Mouse (Mus musculus): ENCODE measurements at regions not wholly inside any gene's neighbourhood (a gene's known extent, or its start where the extent isn't known, plus 50 kb on each side); places are given as distances from the start of the nearest gene placed in this dataset.

- Histone ChIP-seq H3K4me3 (ENCODE audit: insufficient read depth, low read depth, low read length) (no peak overlapping the region), H3K4me1 (ENCODE audit: control insufficient read depth, insufficient read depth, insufficient read length, low read length) (no peaks in the 10 kb centered on the region), H3K27ac (replicated peaks; ENCODE audit: low read depth, low read length) (no peak overlapping the region)
Observed at GRCm38 (mm10) chr12:58440666-58441065, 171.6 kb upstream of the Clec14a start.

GRCm38 (mm10) chr12:58437031-58437430, 167.9 kb upstream of the Clec14a start:
- Histone ChIP-seq H3K4me3 (ENCODE audit: insufficient read depth, low read depth, low read length) (no peak overlapping the region), H3K27ac (replicated peaks; ENCODE audit: low read depth, low read length) (no peak overlapping the region), H3K4me1 (ENCODE audit: control insufficient read depth, insufficient read depth, insufficient read length, low read length) (no peaks in the 10 kb centered on the region)

GRCm38 (mm10) chr12:58434504-58434903, 165.4 kb upstream of the Clec14a start:
- Histone ChIP-seq H3K27ac (replicated peaks; ENCODE audit: low read depth, low read length) (no peak overlapping the region), H3K4me3 (ENCODE audit: insufficient read depth, low read depth, low read length) (no peak overlapping the region), H3K4me1 (ENCODE audit: control insufficient read depth, insufficient read depth, insufficient read length, low read length) (no peaks in the 10 kb centered on the region)

- Histone ChIP-seq H3K4me3 (ENCODE audit: insufficient read depth, low read depth, low read length) (no peak overlapping the region), H3K27ac (replicated peaks; ENCODE audit: low read depth, low read length) (no peak overlapping the region), H3K4me1 (ENCODE audit: control insufficient read depth, insufficient read depth, insufficient read length, low read length) (no peaks in the 10 kb centered on the region)
Observed at GRCm38 (mm10) chr12:58429929-58430328, 160.8 kb upstream of the Clec14a start.

GRCm38 (mm10) chr12:58426758-58427157, 157.7 kb upstream of the Clec14a start:
- Histone ChIP-seq H3K4me1 (ENCODE audit: control insufficient read depth, insufficient read depth, insufficient read length, low read length) (no peaks in the 10 kb centered on the region), H3K4me3 (ENCODE audit: insufficient read depth, low read depth, low read length) (no peak overlapping the region), H3K27ac (replicated peaks; ENCODE audit: low read depth, low read length) (no peak overlapping the region)

- Histone ChIP-seq H3K4me1 (ENCODE audit: control insufficient read depth, insufficient read depth, insufficient read length, low read length) (no peaks in the 10 kb centered on the region), H3K4me3 (ENCODE audit: insufficient read depth, low read depth, low read length) (no peak overlapping the region), H3K27ac (replicated peaks; ENCODE audit: low read depth, low read length) (no peak overlapping the region)
Observed at GRCm38 (mm10) chr12:58425961-58426360, 156.9 kb upstream of the Clec14a start.

GRCm38 (mm10) chr12:58423581-58423980, 154.5 kb upstream of the Clec14a start:
- H3K27ac ChIP-seq (replicated peaks; ENCODE audit: low read depth, low read length): no peak overlapping the region
- H3K4me1 ChIP-seq (ENCODE audit: control insufficient read depth, insufficient read depth, insufficient read length, low read length): no peaks in the 10 kb centered on the region
- H3K4me3 ChIP-seq (ENCODE audit: insufficient read depth, low read depth, low read length): no peak overlapping the region

- Histone ChIP-seq H3K27ac (replicated peaks; ENCODE audit: low read depth, low read length) (no peak overlapping the region), H3K4me3 (ENCODE audit: insufficient read depth, low read depth, low read length) (no peak overlapping the region), H3K4me1 (ENCODE audit: control insufficient read depth, insufficient read depth, insufficient read length, low read length) (no peaks in the 10 kb centered on the region)
Observed at GRCm38 (mm10) chr12:58401904-58402303, 132.8 kb upstream of the Clec14a start.

GRCm38 (mm10) chr12:58360258-58360657, 91.2 kb upstream of the Clec14a start:
- Histone ChIP-seq H3K4me1 (ENCODE audit: control insufficient read depth, insufficient read depth, insufficient read length, low read length) (no peaks in the 10 kb centered on the region), H3K4me3 (ENCODE audit: insufficient read depth, low read depth, low read length) (no peak overlapping the region), H3K27ac (replicated peaks; ENCODE audit: low read depth, low read length) (no peak overlapping the region)

- Histone ChIP-seq H3K4me1 (ENCODE audit: control insufficient read depth, insufficient read depth, insufficient read length, low read length) (no peaks in the 10 kb centered on the region), H3K27ac (replicated peaks; ENCODE audit: low read depth, low read length) (no peak overlapping the region)
Observed at GRCm38 (mm10) chr12:58334163-58334562, 65.1 kb upstream of the Clec14a start.

GRCm38 (mm10) chr12:58329913-58330312, 60.8 kb upstream of the Clec14a start:
- H3K27ac ChIP-seq (replicated peaks; ENCODE audit: low read depth, low read length): no peak overlapping the region
- H3K4me3 ChIP-seq (ENCODE audit: insufficient read depth, low read depth, low read length): no peak overlapping the region
- H3K4me1 ChIP-seq (ENCODE audit: control insufficient read depth, insufficient read depth, insufficient read length, low read length): no peaks in the 10 kb centered on the region; the same call in 1 of the 2 replicates

More at GRCm38 (mm10) chr12:58334163-58334562, 65.1 kb upstream of the Clec14a start:
- H3K4me3 ChIP-seq (ENCODE audit: insufficient read depth, low read depth, low read length): no peak overlapping the region

GRCm38 (mm10) chr12:58323953-58324352, 54.9 kb upstream of the Clec14a start:
- Histone ChIP-seq H3K4me1 (ENCODE audit: control insufficient read depth, insufficient read depth, insufficient read length, low read length) (peaks cover 3% of the 10 kb centered on the region), H3K4me3 (ENCODE audit: insufficient read depth, low read depth, low read length) (no peak overlapping the region), H3K27ac (replicated peaks; ENCODE audit: low read depth, low read length) (no peak overlapping the region; the same call in 1 of the 2 replicates)
